Mouse (Mus musculus) hindbrain, embryonic 15.5 days (tissue): ENCODE results near the gene Rtn2. TPM values are rescaled to one million over a fixed set of nuclear protein-coding genes. Genes with fewer than 3 reads are reported as not detected.
A peak's percentile ranks its signal among the peaks of the same experiment; 100 is the strongest.

Experiments
- ATAC-seq: fragments of 200-750 bp; cut with Nextera tagmentation; 2 replicates; pipeline ENCODE4 v1.8.0; 2017; ENCODE audit warnings: low read depth, moderate number of reproducible peaks, moderate TSS enrichment; ENCODE audit not compliant: low FRiP score
- H3K27ac ChIP-seq: fragments of 300-500 bp; sonication (generic); replicated peaks from 2 replicates; pipeline ENCODE4 v1.5.1; 2015; ENCODE audit warnings: mild to moderate bottlenecking, inconsistent platforms
- H3K27me3 ChIP-seq: fragments of 300-500 bp; sonication (generic); 2 replicates; pipeline ENCODE4 v1.6.1; 2015; ENCODE audit warnings: control low read depth, inconsistent platforms
- H3K36me3 ChIP-seq: fragments of 300-500 bp; sonication (generic); 2 replicates; pipeline ENCODE4 v1.6.1; 2015; ENCODE audit warnings: control low read depth, inconsistent platforms
- H3K4me1 ChIP-seq: fragments of 300-500 bp; sonication (generic); replicated peaks from 2 replicates; pipeline ENCODE4 v1.6.1; 2015; ENCODE audit warnings: control low read depth, inconsistent platforms
- H3K4me2 ChIP-seq: fragments of 300-500 bp; sonication (generic); 2 replicates; pipeline ENCODE4 v1.6.1; 2015; ENCODE audit warnings: moderate library complexity, mild to moderate bottlenecking, inconsistent platforms
- H3K4me3 ChIP-seq: fragments of 300-500 bp; sonication (generic); 2 replicates; pipeline ENCODE4 v1.5.1; 2015; ENCODE audit warnings: mild to moderate bottlenecking, inconsistent platforms
- H3K9ac ChIP-seq: fragments of 300-500 bp; sonication (generic); 2 replicates; pipeline ENCODE4 v1.6.1; 2015; ENCODE audit warnings: inconsistent platforms
- H3K9me3 ChIP-seq: fragments of 300-500 bp; sonication (generic); 2 replicates; pipeline ENCODE4 v1.6.1; 2016; ENCODE audit warnings: control low read depth, inconsistent platforms
- WGBS: fragments of 180-500 bp; shearing (Covaris S2); methylation state at CpG from one replicate; pipeline ENCODE4 v1.1.7; 2015; 5-methylcytosine and 5-hydroxymethylcytosine counted together
- polyA plus RNA-seq: library from polyadenylated mRNA; unstranded; fragments of >200 nt; fragmentation: Nextera tagmentation; extraction: Ambion mirVana; gene quantifications from 2 replicates; pipeline ENCODE4 v1.2.1, GENCODE M21; 2015

Rtn2 gene
- polyA plus RNA-seq, 1 experiment from 2014 or later: 130 TPM

DNA sequence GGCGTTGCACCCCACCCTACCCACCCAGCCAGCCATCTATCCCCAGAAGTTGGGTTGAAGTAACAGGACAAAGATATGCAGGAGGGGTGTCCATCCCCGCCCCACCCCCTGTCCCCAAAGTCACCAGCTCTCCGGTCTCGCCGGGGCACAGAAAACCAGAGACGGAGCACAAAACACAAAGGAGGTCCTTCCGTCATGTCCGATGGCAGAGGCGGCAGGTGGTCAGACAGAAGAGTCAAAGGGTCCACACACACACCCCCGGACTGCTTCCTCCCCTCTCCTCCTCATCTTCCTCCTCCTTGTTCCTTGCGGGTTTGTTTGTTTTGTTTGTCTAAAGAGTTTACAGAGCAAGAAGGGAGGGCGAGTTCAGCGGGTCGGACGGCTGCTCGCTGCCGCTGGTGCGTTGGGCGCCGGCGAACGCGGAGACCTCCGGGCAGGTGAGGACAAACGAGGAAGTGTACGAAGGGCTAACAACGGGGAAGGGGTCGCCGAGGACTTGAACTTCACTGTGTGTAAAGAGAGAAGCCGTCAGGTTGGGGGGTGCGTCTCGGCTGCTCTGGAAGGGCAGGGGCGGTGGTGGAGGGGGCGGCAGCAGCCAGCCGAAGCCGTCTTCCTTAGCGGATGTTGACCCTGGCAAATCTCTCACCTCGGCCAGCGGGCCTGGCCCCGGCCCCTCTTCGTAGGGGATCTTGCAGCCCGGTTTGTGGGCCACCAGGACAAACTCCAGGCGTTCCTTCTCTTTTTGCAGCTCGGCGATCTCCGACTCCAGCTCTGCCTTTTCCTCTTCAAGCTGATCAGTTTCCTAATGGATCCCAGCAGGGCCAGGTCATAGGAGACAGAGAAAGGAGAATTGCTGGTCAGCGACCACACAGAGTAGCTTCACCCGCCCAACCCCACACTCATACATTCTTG is 22.3 kb downstream of the Rtn2 start:
- Histone ChIP-seq H3K4me1 (peaks cover 57% of the 10 kb centered on the region), H3K27ac (no peak overlapping the region), H3K9me3 (no peaks in the 10 kb centered on the region), H3K4me3 (peak overlapping the region; percentile 31), H3K27me3 (peaks cover 53% of the 10 kb centered on the region), H3K9ac (peak overlapping the region; percentile 30), H3K36me3 (no peaks in the 10 kb centered on the region), H3K4me2 (peak overlapping the region; percentile 54)
- ATAC-seq: no peak
- 1% methylated on average over 47 of the region's 48 CpGs for WGBS

DNA sequence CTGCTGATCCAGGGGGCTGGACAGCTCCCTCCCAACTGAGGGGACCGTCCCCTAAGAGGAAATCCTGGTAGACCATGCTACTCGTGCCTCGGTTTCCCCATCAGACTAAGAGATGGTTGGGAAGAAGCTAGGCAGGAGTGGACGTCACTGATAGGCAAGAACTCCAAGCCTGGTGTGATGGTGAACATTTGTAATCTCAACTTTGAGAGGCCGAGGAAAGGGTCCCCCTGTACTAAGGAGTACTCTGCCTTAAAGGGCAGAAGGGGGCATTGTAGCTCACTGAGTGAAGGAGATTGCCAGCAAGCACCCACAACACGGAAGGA is 22.9 kb downstream of the Rtn2 start:
- H3K9ac ChIP-seq: no peak overlapping the region

GRCm38 (mm10) chr7:19305796-19306765 is 23.7 kb downstream of the Rtn2 start:
- no peak overlapping the region for H3K9ac ChIP-seq
- no peak overlapping the region for H3K27ac ChIP-seq
- peaks cover 61% of the 10 kb centered on the region for H3K4me1 ChIP-seq
- ATAC-seq: no peak
- H3K4me3 ChIP-seq: no peak overlapping the region
- H3K27me3 ChIP-seq: peaks cover 53% of the 10 kb centered on the region
- H3K36me3 ChIP-seq: no peaks in the 10 kb centered on the region
- no peaks in the 10 kb centered on the region for H3K9me3 ChIP-seq
- no peak overlapping the region for H3K4me2 ChIP-seq
- WGBS: 50% methylated on average over 16 of the region's 16 CpGs

More for the DNA sequence above, 22.9 kb downstream of the Rtn2 start:
- no peak for ATAC-seq
- H3K4me3 ChIP-seq: peak overlapping the region; percentile 31
- no peaks in the 10 kb centered on the region for H3K36me3 ChIP-seq
- no peak overlapping the region for H3K27ac ChIP-seq
- peaks cover 53% of the 10 kb centered on the region for H3K27me3 ChIP-seq
- H3K4me2 ChIP-seq: peak overlapping the region; percentile 54
- H3K9me3 ChIP-seq: no peaks in the 10 kb centered on the region
- 11% methylated on average over 6 of the region's 6 CpGs for WGBS
- peaks cover 58% of the 10 kb centered on the region for H3K4me1 ChIP-seq

- ATAC-seq: no peak
- peaks cover 52% of the 10 kb centered on the region for H3K4me1 ChIP-seq
- H3K4me2 ChIP-seq: peak overlapping the region; percentile 100
- H3K9me3 ChIP-seq: no peaks in the 10 kb centered on the region
- H3K4me3 ChIP-seq: 0 out of 2 replicates have a peak overlapping the region, but pooled peaks have one; percentile 57
- H3K27me3 ChIP-seq: peaks cover 58% of the 10 kb centered on the region
- H3K36me3 ChIP-seq: no peaks in the 10 kb centered on the region
- WGBS: 74% methylated on average over 25 of the region's 25 CpGs
- H3K27ac ChIP-seq: no peak overlapping the region
- H3K9ac ChIP-seq: no peak overlapping the region
Measured at GRCm38 (mm10) chr7:19306819-19307738, 24.7 kb downstream of the Rtn2 start.

DNA sequence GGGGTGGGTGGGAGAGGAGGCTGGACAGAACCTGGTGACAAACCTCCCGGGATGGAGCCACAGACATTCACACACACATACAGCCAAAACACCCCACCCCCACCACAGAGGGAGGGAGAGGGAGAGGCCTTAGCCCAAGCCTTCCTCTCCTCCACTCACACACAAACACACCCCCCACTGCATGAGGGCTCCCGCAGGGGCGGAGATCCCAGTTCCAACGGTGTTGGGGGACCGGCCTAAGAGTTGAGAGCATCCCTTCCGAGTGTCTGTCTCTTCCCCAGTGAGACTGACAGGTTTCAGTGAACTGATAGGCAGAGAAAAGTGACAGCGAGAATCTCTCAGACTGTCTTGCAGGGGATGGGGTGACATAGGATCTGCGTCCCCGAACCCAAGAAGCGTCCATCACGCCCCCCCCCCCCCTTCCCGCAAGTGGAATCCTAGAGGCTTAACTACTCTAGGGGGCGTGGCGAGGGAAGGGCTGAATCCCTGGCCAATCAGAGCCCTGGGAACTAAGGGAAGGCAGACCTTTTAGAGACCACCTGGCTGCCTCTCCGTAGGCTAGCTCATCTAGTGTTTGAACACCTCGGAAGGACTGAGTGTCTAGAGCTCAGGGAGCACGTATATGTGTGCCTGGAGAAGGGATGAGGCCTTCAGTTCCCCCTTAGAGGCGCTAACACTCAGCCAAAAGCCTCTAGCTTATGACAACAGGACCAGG is 25.5 kb downstream of the Rtn2 start:
- Histone ChIP-seq H3K4me3 (peak overlapping the region; percentile 57), H3K9ac (peak overlapping the region; percentile 63), H3K4me1 (peaks cover 48% of the 10 kb centered on the region), H3K27ac (peak overlapping the region; percentile 82), H3K4me2 (peak overlapping the region; percentile 100), H3K36me3 (no peaks in the 10 kb centered on the region), H3K9me3 (no peaks in the 10 kb centered on the region), H3K27me3 (peaks cover 56% of the 10 kb centered on the region)
- ATAC-seq: peak; percentile 47; the same call in 1 of the 2 replicates
- 3% methylated on average over 18 of the region's 18 CpGs for WGBS

DNA sequence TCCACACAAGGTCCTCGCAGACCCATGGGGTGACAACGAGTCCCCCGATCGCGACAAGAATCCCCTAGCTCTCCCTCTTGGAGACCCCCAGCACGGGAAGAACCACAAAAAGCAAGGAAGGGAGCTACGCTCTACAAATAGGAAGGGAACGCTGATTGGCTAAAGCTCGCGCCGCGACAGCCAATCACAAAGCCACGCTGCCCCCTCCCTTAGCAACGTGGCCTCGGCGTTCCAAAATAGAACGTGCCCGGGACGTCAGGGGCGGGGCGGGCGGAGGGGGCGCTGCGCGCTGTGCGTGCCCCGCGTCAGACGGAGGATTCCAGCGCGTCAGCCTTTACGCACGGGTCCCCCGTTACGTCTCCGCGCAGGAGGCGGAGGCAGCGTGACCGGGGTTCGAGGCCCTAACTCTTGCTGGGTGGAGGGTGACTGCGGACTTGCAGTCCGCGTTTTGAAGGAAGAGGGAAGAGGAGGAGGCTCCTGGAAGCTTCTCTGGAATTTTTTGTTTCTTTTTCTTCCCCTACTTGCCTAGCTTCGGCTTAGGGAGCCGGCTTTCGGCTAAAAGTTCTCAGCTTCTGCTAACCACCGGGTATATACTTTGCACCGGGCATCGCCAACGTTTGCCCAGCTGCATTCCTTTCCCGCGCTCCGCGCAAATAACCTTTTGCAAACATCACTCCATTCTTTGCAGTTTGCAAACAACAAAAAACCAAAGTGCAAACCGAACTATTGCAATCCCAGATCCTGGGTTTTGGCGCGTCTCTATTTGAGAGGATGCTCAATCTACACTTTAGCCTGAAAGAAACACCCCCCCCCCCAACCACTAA is 26.2 kb downstream of the Rtn2 start:
- WGBS: under 1% methylated on average over 57 of the region's 58 CpGs
- H3K4me3 ChIP-seq: peak overlapping the region; percentile 57
- H3K4me2 ChIP-seq: peak overlapping the region; percentile 100
- H3K27ac ChIP-seq: peak overlapping the region; percentile 82
- ATAC-seq: peak; percentile 86
- no peaks in the 10 kb centered on the region for H3K36me3 ChIP-seq
- peaks cover 54% of the 10 kb centered on the region for H3K27me3 ChIP-seq
- H3K9ac ChIP-seq: peak overlapping the region; percentile 63
- H3K9me3 ChIP-seq: no peaks in the 10 kb centered on the region
- peaks cover 46% of the 10 kb centered on the region for H3K4me1 ChIP-seq

DNA sequence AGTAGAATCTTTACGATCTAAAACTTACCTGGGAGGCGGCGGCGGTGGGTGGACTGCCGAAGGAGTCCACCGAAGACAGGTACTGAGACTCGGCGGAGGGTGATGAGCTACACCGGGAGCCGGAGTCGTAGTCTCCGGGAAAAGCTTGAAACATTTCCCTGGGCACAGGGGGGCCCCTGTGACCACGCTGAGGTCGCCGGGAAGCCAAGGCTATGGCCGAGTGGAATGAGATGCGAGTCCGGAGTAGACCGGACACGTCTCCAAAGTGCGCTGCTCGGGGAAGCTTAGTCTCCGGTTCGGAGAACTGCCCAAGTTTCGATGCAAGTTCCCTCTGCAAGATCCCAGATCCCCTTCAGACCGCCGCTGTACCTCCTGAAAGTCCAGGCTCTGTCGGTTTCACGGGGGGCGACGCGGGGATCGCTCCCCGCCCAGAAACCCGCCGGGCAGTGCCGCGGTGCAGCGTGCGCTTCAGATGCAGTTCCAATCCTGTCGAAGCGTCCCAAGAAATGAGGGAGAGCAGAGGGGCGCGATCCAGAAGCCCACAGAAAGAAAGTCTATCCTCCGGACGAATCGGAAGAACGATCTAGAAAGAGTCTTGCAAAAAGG is 27.0 kb downstream of the Rtn2 start:
- Histone ChIP-seq H3K27me3 (peaks cover 48% of the 10 kb centered on the region), H3K4me2 (peak overlapping the region; percentile 100), H3K36me3 (no peaks in the 10 kb centered on the region), H3K9me3 (no peaks in the 10 kb centered on the region), H3K4me3 (peak overlapping the region; percentile 57), H3K4me1 (peaks cover 40% of the 10 kb centered on the region), H3K27ac (no peak overlapping the region), H3K9ac (peak overlapping the region; percentile 33; the same call in 1 of the 2 replicates)
- ATAC-seq: no peak
- WGBS: 2% methylated on average over 48 of the region's 48 CpGs

- Histone ChIP-seq H3K27ac (0 out of 2 replicates have a peak within 1 kb of the TSS, but pooled peaks have one; percentile 32), H3K4me3 (peak within 1 kb of the TSS; percentile 57), H3K4me2 (peak within 1 kb of the TSS; percentile 100), H3K9ac (peak within 1 kb of the TSS; percentile 61), H3K4me1 (peaks cover 33% of the 10 kb centered on the region), H3K9me3 (no peaks in the 10 kb centered on the region), H3K36me3 (no peaks in the 10 kb centered on the region), H3K27me3 (peaks cover 43% of the 10 kb centered on the region)
- peak; percentile 87 for ATAC-seq
- under 1% methylated on average over 48 of the region's 49 CpGs for WGBS
Measured at GRCm38 (mm10) chr7:19309884-19310641, 27.6 kb downstream of the Rtn2 start, which contains the start of gene Fosb. Gene Fosb, minus strand, starts transcription at chr7:19310051.

GRCm38 (mm10) chr7:19311991-19312390 is 29.6 kb downstream of the Rtn2 start:
- no peak overlapping the region for H3K27ac ChIP-seq
- H3K27me3 ChIP-seq: peaks cover 24% of the 10 kb centered on the region; the same call in 1 of the 2 replicates
- 36% methylated on average over 4 of the region's 4 CpGs for WGBS
- no peaks in the 10 kb centered on the region for H3K9me3 ChIP-seq
- H3K4me2 ChIP-seq: no peak overlapping the region
- ATAC-seq: no peak
- no peaks in the 10 kb centered on the region for H3K36me3 ChIP-seq
- no peak overlapping the region for H3K9ac ChIP-seq
- no peak overlapping the region for H3K4me3 ChIP-seq
- peaks cover 29% of the 10 kb centered on the region for H3K4me1 ChIP-seq
